Mouse (Mus musculus): ENCODE measurements around the gene Cstb. TPM values are rescaled to one million over a fixed set of nuclear protein-coding genes. Genes with fewer than 3 reads are reported as not detected.

Cstb gene
- total RNA-seq (2021): 10 to 100 TPM; 31.2 to 36.3 TPM
- long read RNA-seq, experiment 1, transcript Cstb-201 (3 exons, 603 nt): major isoform, 29 of 29 reads
- long read RNA-seq, experiment 1, partial matches to known transcripts: 0 of 29 reads
- long read RNA-seq, experiment 1, other reads (novel, unspliced or antisense): 0 of 29 reads
- long read RNA-seq, experiment 2, transcript Cstb-201 (3 exons, 603 nt): major isoform, 20 of 20 reads
- long read RNA-seq, experiment 2, partial matches to known transcripts: 0 of 20 reads
- long read RNA-seq, experiment 2, other reads (novel, unspliced or antisense): 0 of 20 reads

- intact Hi-C loops (cut with DNase I): no loop called here
Measured at GRCm38 (mm10) chr10:78425181-78426041, at the start of gene Cstb. Cstb (plus strand) TSS chr10:78425669.

GRCm38 (mm10) chr10:78378516-78378915, 47.0 kb upstream of the Cstb start:
- intact Hi-C loops (cut with DNase I): no loop called here
- DNase-seq: no peak

More at GRCm38 (mm10) chr10:78425181-78426041, at the start of gene Cstb:
- peak; percentile 81 to 84 for DNase-seq

- no peak for DNase-seq
- intact Hi-C loops (cut with DNase I): no loop called here
Measured at GRCm38 (mm10) chr10:78383567-78383966, 41.9 kb upstream of the Cstb start.

- DNase-seq: no peak
- intact Hi-C loops (cut with DNase I): loop anchor here (5.0 kb wide), 1 partner anchor 33 kb away; the partner anchor contains the start of gene Agpat3
Measured at GRCm38 (mm10) chr10:78385520-78385919, 39.9 kb upstream of the Cstb start.

- intact Hi-C loops (cut with DNase I): loop anchor here (5.0 kb wide), 1 partner anchor 36 kb away; the partner anchor contains the start of gene Agpat3
- peak in 1 of 2 experiments; percentile 37 for DNase-seq
Measured at GRCm38 (mm10) chr10:78388216-78388980, 37.1 kb upstream of the Cstb start.

GRCm38 (mm10) chr10:78390982-78391470, 34.4 kb upstream of the Cstb start:
- DNase-seq: no peak
- intact Hi-C loops (cut with DNase I): no loop called here

- peak; percentile 83 to 89 for DNase-seq
- intact Hi-C loops (cut with DNase I): loop anchor here (1.0 kb wide), 1 partner anchor 113 kb away; no protein-coding TSS in a partner anchor
Measured at GRCm38 (mm10) chr10:78392072-78392471, 33.4 kb upstream of the Cstb start.

- no peak for DNase-seq
- intact Hi-C loops (cut with DNase I): loop anchor here (2.0 kb wide), 1 partner anchor 73 kb away; no protein-coding TSS in a partner anchor
Measured at GRCm38 (mm10) chr10:78395377-78395776, 30.1 kb upstream of the Cstb start.

GRCm38 (mm10) chr10:78395819-78396624, 29.4 kb upstream of the Cstb start:
- intact Hi-C loops (cut with DNase I): loop anchor here (1.0 to 2.0 kb wide), 2 partner anchors 73 to 117 kb away; no protein-coding TSS in a partner anchor
- peak; percentile 93 to 98 for DNase-seq

- DNase-seq: no peak
- intact Hi-C loops (cut with DNase I): loop anchor here (1.0 kb wide), 1 partner anchor 117 kb away; no protein-coding TSS in a partner anchor
Measured at GRCm38 (mm10) chr10:78396625-78396885, 28.9 kb upstream of the Cstb start.

- peak in 1 of 2 experiments; percentile 41 for DNase-seq
- intact Hi-C loops (cut with DNase I): no loop called here
Measured at GRCm38 (mm10) chr10:78399090-78399657, 26.3 kb upstream of the Cstb start.

GRCm38 (mm10) chr10:78401127-78401526, 24.3 kb upstream of the Cstb start:
- DNase-seq: no peak
- intact Hi-C loops (cut with DNase I): loop anchor here (5.0 to 10.0 kb wide), 2 partner anchors 214 to 386 kb away; partner anchors contain the start of genes Pfkl and Pwp2

- no peak for DNase-seq
- intact Hi-C loops (cut with DNase I): loop anchor here (5.0 to 10.0 kb wide), 2 partner anchors 215 to 388 kb away; partner anchors contain the start of genes Pfkl and Pwp2
Measured at GRCm38 (mm10) chr10:78402301-78402922, 23.1 kb upstream of the Cstb start.

- intact Hi-C loops (cut with DNase I): loop anchor here (10.0 kb wide), 1 partner anchor 391 kb away; the partner anchor contains the start of gene Pfkl
- no peak for DNase-seq
Measured at GRCm38 (mm10) chr10:78406152-78406551, 19.3 kb upstream of the Cstb start.

- intact Hi-C loops (cut with DNase I): loop anchor here (10.0 kb wide), 1 partner anchor 392 kb away; the partner anchor contains the start of gene Pfkl
Measured at GRCm38 (mm10) chr10:78407132-78407531, 18.3 kb upstream of the Cstb start.

GRCm38 (mm10) chr10:78409035-78409788, 16.3 kb upstream of the Cstb start:
- intact Hi-C loops (cut with DNase I): loop anchor here (10.0 kb wide), 1 partner anchor 394 kb away; the partner anchor contains the start of gene Pfkl
- DNase-seq: no peak

More at GRCm38 (mm10) chr10:78407132-78407531, 18.3 kb upstream of the Cstb start:
- no peak for DNase-seq

GRCm38 (mm10) chr10:78411851-78412250, 13.6 kb upstream of the Cstb start:
- no peak for DNase-seq
- intact Hi-C loops (cut with DNase I): no loop called here

Measured in heart, postnatal 14 days (tissue).